Mouse (Mus musculus): ENCODE measurements at regions not wholly inside any gene's neighbourhood (a gene's known extent, or its start where the extent isn't known, plus 50 kb on each side); places are given as distances from the start of the nearest gene placed in this dataset.

- no peaks in the 10 kb centered on the region for H3K36me3 ChIP-seq
- no peak overlapping the region for H3K4me3 ChIP-seq
- no peak overlapping the region for H3K27ac ChIP-seq
- H3K9ac ChIP-seq: no peak overlapping the region
- 75% methylated on average over 5 of the region's 5 CpGs for WGBS
- no peaks in the 10 kb centered on the region for H3K9me3 ChIP-seq
- no peak for ATAC-seq (ENCODE audit: low FRiP score, low read depth)
- no peaks in the 10 kb centered on the region for H3K27me3 ChIP-seq
- H3K4me2 ChIP-seq (replicated peaks): no peak overlapping the region
- H3K4me1 ChIP-seq: 0 out of 2 replicates have a peak, but pooled peaks cover 4% of the 10 kb centered on the region
These were observed 531.0 kb upstream of the A1bg start for GRCm38 (mm10) chr15:61453656-61454349.

GRCm38 (mm10) chr15:61450217-61450616 lies 527.4 kb upstream of the A1bg start:
- no peaks in the 10 kb centered on the region for H3K36me3 ChIP-seq
- no peak overlapping the region for H3K9ac ChIP-seq
- no peaks in the 10 kb centered on the region for H3K27me3 ChIP-seq
- 0 out of 2 replicates have a peak, but pooled peaks cover 4% of the 10 kb centered on the region for H3K4me1 ChIP-seq
- no peak for ATAC-seq (ENCODE audit: low FRiP score, low read depth)
- WGBS: 10% methylated on average over 3 of the region's 3 CpGs
- no peak overlapping the region for H3K27ac ChIP-seq
- H3K4me3 ChIP-seq: no peak overlapping the region
- H3K9me3 ChIP-seq: no peaks in the 10 kb centered on the region
- H3K4me2 ChIP-seq (replicated peaks): no peak overlapping the region

GRCm38 (mm10) chr15:61448482-61448881 lies 525.7 kb upstream of the A1bg start:
- 86% methylated on average over 2 of the region's 2 CpGs for WGBS

GRCm38 (mm10) chr15:61446053-61446840 lies 523.4 kb upstream of the A1bg start:
- Histone ChIP-seq H3K4me2 (replicated peaks) (no peak overlapping the region), H3K27me3 (no peaks in the 10 kb centered on the region), H3K36me3 (no peaks in the 10 kb centered on the region), H3K27ac (no peak overlapping the region), H3K9me3 (no peaks in the 10 kb centered on the region), H3K4me3 (no peak overlapping the region), H3K9ac (no peak overlapping the region), H3K4me1 (0 out of 2 replicates have a peak, but pooled peaks cover 4% of the 10 kb centered on the region)
- 81% methylated on average over 4 of the region's 4 CpGs for WGBS
- no peak for ATAC-seq (ENCODE audit: low FRiP score, low read depth)

More at GRCm38 (mm10) chr15:61448482-61448881, 525.7 kb upstream of the A1bg start:
- Histone ChIP-seq H3K4me3 (no peak overlapping the region), H3K36me3 (no peaks in the 10 kb centered on the region), H3K4me2 (replicated peaks) (no peak overlapping the region), H3K4me1 (0 out of 2 replicates have a peak, but pooled peaks cover 4% of the 10 kb centered on the region), H3K27ac (no peak overlapping the region), H3K9ac (no peak overlapping the region), H3K9me3 (no peaks in the 10 kb centered on the region), H3K27me3 (no peaks in the 10 kb centered on the region)
- no peak for ATAC-seq (ENCODE audit: low FRiP score, low read depth)

GRCm38 (mm10) chr15:61441734-61442398 lies 519.1 kb upstream of the A1bg start:
- no peaks in the 10 kb centered on the region for H3K36me3 ChIP-seq
- no peak overlapping the region for H3K27ac ChIP-seq
- no peaks in the 10 kb centered on the region for H3K27me3 ChIP-seq
- H3K4me1 ChIP-seq: no peaks in the 10 kb centered on the region
- H3K4me3 ChIP-seq: no peak overlapping the region
- no peak overlapping the region for H3K4me2 ChIP-seq (replicated peaks)
- no peaks in the 10 kb centered on the region for H3K9me3 ChIP-seq
- ATAC-seq (ENCODE audit: low FRiP score, low read depth): no peak
- H3K9ac ChIP-seq: no peak overlapping the region
- WGBS: 81% methylated on average over 4 of the region's 4 CpGs

- Histone ChIP-seq H3K27me3 (no peaks in the 10 kb centered on the region), H3K27ac (no peak overlapping the region), H3K36me3 (no peaks in the 10 kb centered on the region), H3K4me3 (no peak overlapping the region), H3K4me2 (replicated peaks) (no peak overlapping the region), H3K9me3 (no peaks in the 10 kb centered on the region), H3K4me1 (no peaks in the 10 kb centered on the region), H3K9ac (no peak overlapping the region)
- no peak for ATAC-seq (ENCODE audit: low FRiP score, low read depth)
- WGBS: 90% methylated on average over 2 of the region's 2 CpGs
These were observed 518.2 kb upstream of the A1bg start for GRCm38 (mm10) chr15:61441012-61441411.

GRCm38 (mm10) chr15:61440284-61440683 lies 517.5 kb upstream of the A1bg start:
- no peak overlapping the region for H3K9ac ChIP-seq
- WGBS: 93% methylated on average over 2 of the region's 2 CpGs
- no peak overlapping the region for H3K4me3 ChIP-seq
- H3K9me3 ChIP-seq: no peaks in the 10 kb centered on the region
- H3K4me2 ChIP-seq (replicated peaks): no peak overlapping the region
- no peaks in the 10 kb centered on the region for H3K4me1 ChIP-seq
- H3K27ac ChIP-seq: no peak overlapping the region
- no peaks in the 10 kb centered on the region for H3K27me3 ChIP-seq
- no peak for ATAC-seq (ENCODE audit: low FRiP score, low read depth)
- H3K36me3 ChIP-seq: no peaks in the 10 kb centered on the region

- H3K27me3 ChIP-seq: no peaks in the 10 kb centered on the region
- ATAC-seq (ENCODE audit: low FRiP score, low read depth): no peak
- H3K9ac ChIP-seq: no peak overlapping the region
- H3K4me2 ChIP-seq (replicated peaks): no peak overlapping the region
- no peak overlapping the region for H3K27ac ChIP-seq
- no peaks in the 10 kb centered on the region for H3K4me1 ChIP-seq
- H3K36me3 ChIP-seq: no peaks in the 10 kb centered on the region
- WGBS: 81% methylated on average over 2 of the region's 2 CpGs
- no peak overlapping the region for H3K4me3 ChIP-seq
- H3K9me3 ChIP-seq: no peaks in the 10 kb centered on the region
These were observed 516.9 kb upstream of the A1bg start for GRCm38 (mm10) chr15:61439623-61440170.

GRCm38 (mm10) chr15:61428818-61429415 lies 506.1 kb upstream of the A1bg start:
- no peaks in the 10 kb centered on the region for H3K4me1 ChIP-seq
- H3K4me3 ChIP-seq: no peak overlapping the region
- no peak overlapping the region for H3K4me2 ChIP-seq (replicated peaks)
- no peaks in the 10 kb centered on the region for H3K9me3 ChIP-seq
- no peak overlapping the region for H3K27ac ChIP-seq
- no peak overlapping the region for H3K9ac ChIP-seq
- 87% methylated on average over 2 of the region's 2 CpGs for WGBS
- no peak for ATAC-seq (ENCODE audit: low FRiP score, low read depth)
- no peaks in the 10 kb centered on the region for H3K27me3 ChIP-seq
- H3K36me3 ChIP-seq: no peaks in the 10 kb centered on the region

GRCm38 (mm10) chr15:61422989-61423388 lies 500.2 kb upstream of the A1bg start:
- WGBS: 60% methylated on average over 5 of the region's 5 CpGs
- no peak for ATAC-seq (ENCODE audit: low FRiP score, low read depth)
- no peaks in the 10 kb centered on the region for H3K27me3 ChIP-seq
- H3K36me3 ChIP-seq: no peaks in the 10 kb centered on the region
- H3K9me3 ChIP-seq: no peaks in the 10 kb centered on the region
- no peak overlapping the region for H3K9ac ChIP-seq
- no peak overlapping the region for H3K4me3 ChIP-seq
- H3K27ac ChIP-seq: no peak overlapping the region
- no peaks in the 10 kb centered on the region for H3K4me1 ChIP-seq
- no peak overlapping the region for H3K4me2 ChIP-seq (replicated peaks)

- no peak for ATAC-seq (ENCODE audit: low FRiP score, low read depth)
- H3K4me3 ChIP-seq: no peak overlapping the region
- no peaks in the 10 kb centered on the region for H3K36me3 ChIP-seq
- H3K9me3 ChIP-seq: no peaks in the 10 kb centered on the region
- H3K4me2 ChIP-seq (replicated peaks): no peak overlapping the region
- H3K27me3 ChIP-seq: no peaks in the 10 kb centered on the region
- H3K27ac ChIP-seq: no peak overlapping the region
- H3K4me1 ChIP-seq: no peaks in the 10 kb centered on the region
- no peak overlapping the region for H3K9ac ChIP-seq
- 87% methylated on average over 2 of the region's 2 CpGs for WGBS
These were observed 494.7 kb upstream of the A1bg start for GRCm38 (mm10) chr15:61417506-61417905.

- H3K36me3 ChIP-seq: no peaks in the 10 kb centered on the region
- H3K27me3 ChIP-seq: no peaks in the 10 kb centered on the region
- ATAC-seq (ENCODE audit: low FRiP score, low read depth): no peak
- no peaks in the 10 kb centered on the region for H3K4me1 ChIP-seq
- no peak overlapping the region for H3K4me2 ChIP-seq (replicated peaks)
- no peak overlapping the region for H3K9ac ChIP-seq
- no peak overlapping the region for H3K4me3 ChIP-seq
- no peaks in the 10 kb centered on the region for H3K9me3 ChIP-seq
- no peak overlapping the region for H3K27ac ChIP-seq
- WGBS: 75% methylated on average over 3 of the region's 3 CpGs
These were observed 494.0 kb upstream of the A1bg start for GRCm38 (mm10) chr15:61416841-61417240.

All from limb, embryonic 13.5 days (tissue).